Mouse (Mus musculus) bone marrow, adult 2 months (tissue): ENCODE data around the gene Terf2. TPM values are rescaled to one million over a fixed set of nuclear protein-coding genes. Genes with fewer than 3 reads are reported as not detected.
"Not testable (repeated sequence)": the region's sequence is repeated elsewhere in the genome, so short reads cannot be mapped to it uniquely, and the experiment has no call there.

Source experiments
- H3K27ac ChIP-seq: fragments of 200-500 bp; 2 replicates; pipeline ENCODE4 v1.5.1; 2012; ENCODE audit warnings: low read depth, mild to moderate bottlenecking, control low read depth, inconsistent platforms, low read length; ENCODE audit not compliant: control insufficient read depth, poor library complexity, insufficient read depth
- H3K4me1 ChIP-seq: fragments of 200-500 bp; 2 replicates; pipeline ENCODE4 v1.6.1; 2011; ENCODE audit warnings: low read length; ENCODE audit not compliant: control insufficient read depth, insufficient read depth
- H3K4me3 ChIP-seq: fragments of 200-500 bp; replicated peaks from 2 replicates; pipeline ENCODE3; 2011; ENCODE audit warnings: mild to moderate bottlenecking, low read depth, low read length, control low read depth; ENCODE audit not compliant: control insufficient read depth
- CTCF ChIP-seq: fragments of 200-500 bp; IDR thresholded peaks from 2 replicates; pipeline ENCODE4 v1.5.1; 2011; ENCODE audit warnings: low read length, control low read depth; ENCODE audit not compliant: control insufficient read depth, insufficient read depth
- POLR2A ChIP-seq: fragments of 200-500 bp; IDR thresholded peaks from 2 replicates; pipeline ENCODE4 v1.6.1; 2011; ENCODE audit warnings: low read depth, mild to moderate bottlenecking, control low read depth, low read length, borderline replicate concordance; ENCODE audit not compliant: control insufficient read depth
- WGBS: fragments of 180-500 bp; shearing (Covaris S2); methylation state at CpG from one replicate; pipeline ENCODE4 v1.1.7; 2018; 5-methylcytosine and 5-hydroxymethylcytosine counted together
- polyA plus RNA-seq: library from polyadenylated mRNA; stranded (reverse); fragments of >200 nt; gene quantifications from 2 replicates; pipeline ENCODE4 v1.2.4, GENCODE M21; 2011; ENCODE audit warnings: low replicate concordance; ENCODE audit not compliant: missing spikeins, insufficient read depth, insufficient read length

The Terf2 gene
- polyA plus RNA-seq, 1 experiment = 24.7 TPM

GRCm38 (mm10) chr8:107109816-107110435 is 13.6 kb upstream of the Terf2 start:
- no peak for TF ChIP-seq CTCF
- no peak for TF ChIP-seq POLR2A

DNA sequence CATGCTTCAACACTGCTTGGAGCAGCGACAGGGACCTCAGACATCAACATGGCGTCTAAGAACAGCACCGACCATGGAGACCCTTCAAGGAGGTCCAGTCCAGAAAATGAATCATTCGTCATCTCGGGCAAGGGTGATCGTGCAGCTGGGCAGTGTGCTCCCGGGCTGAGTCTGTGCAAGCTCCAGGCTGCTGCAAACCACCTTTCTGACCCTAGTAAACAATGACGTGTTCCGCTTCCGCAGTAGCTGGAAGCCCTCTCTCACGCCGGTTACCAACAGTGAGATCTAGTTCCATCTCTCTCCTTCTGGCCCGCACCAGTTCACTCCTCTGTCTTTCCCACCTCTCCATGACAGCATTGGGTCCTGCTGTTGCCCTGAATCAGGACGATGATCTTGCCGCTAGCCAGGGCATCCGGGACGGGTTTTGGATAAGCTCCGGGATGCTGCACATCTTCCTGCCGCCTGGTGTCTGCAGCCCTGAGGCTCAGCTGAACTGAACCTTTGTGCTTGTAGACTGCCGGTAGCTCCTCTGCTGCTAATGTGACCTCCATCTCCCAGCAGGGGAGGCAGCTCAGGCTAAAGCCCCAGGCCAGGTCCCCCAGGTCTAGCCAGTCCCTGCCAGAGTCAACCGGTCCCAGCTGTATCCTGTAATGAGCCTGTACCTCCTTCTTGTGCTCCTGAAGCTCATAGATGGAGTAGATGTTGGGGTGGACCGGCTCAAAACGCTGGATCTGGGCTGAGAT is 12.8 kb upstream of the Terf2 start:
- H3K4me3 ChIP-seq = no peak overlapping the region
- no peaks in the 10 kb centered on the region for H3K4me1 ChIP-seq
- H3K27ac ChIP-seq = no peak overlapping the region
- WGBS = 81% methylated on average over 23 of the region's 23 CpGs
- TF ChIP-seq POLR2A = no peak
- no peak for TF ChIP-seq CTCF

More at GRCm38 (mm10) chr8:107109816-107110435, 13.6 kb upstream of the Terf2 start:
- WGBS = 65% methylated on average over 5 of the region's 5 CpGs
- H3K4me1 ChIP-seq = no peaks in the 10 kb centered on the region
- no peak overlapping the region for H3K27ac ChIP-seq
- H3K4me3 ChIP-seq = no peak overlapping the region

DNA sequence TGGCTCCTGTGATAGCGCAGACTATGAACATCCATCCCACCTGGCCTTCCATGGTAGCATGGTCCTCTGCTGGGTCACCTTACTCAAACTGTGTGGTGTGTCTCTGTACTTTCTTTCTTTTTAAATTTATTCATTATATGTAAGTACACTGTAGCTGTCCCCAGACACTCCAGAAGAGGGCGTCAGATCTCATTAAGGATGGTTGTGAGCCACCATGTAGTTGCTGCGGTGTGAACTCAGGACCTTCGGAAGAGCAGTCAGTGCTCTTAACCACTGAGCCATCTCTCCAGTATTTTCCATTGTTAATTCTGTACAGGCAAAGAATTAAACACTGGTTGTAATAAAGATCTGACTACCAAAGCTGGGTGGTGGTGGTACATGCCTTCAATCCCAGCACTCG is 11.7 kb upstream of the Terf2 start:
- not testable (repeated sequence) for H3K4me3 ChIP-seq
- WGBS = 90% methylated on average over 5 of the region's 5 CpGs

DNA sequence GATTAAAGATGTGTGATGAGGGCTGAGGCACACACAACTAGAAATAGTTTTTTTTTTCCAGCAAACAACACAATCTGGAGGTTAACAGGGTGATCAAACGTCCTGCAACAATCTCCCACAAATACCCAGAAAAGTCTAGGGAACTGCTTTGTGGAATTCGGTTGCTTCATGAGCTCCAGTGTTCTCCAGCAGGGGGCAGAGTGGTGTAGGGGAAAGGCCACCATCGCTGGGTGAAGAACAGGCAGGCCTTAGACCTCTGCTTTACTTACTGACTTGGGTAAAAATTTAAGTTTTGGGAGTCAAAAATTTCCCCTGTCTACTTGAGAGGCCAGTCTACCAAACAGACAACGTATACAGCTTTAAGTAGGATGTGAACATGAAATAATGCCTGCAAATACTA is 8.2 kb upstream of the Terf2 start:
- 23% methylated on average over 4 of the region's 4 CpGs for WGBS
- Histone ChIP-seq H3K4me3 (no peak overlapping the region), H3K4me1 (no peaks in the 10 kb centered on the region; the same call in 1 of the 2 replicates), H3K27ac (no peak overlapping the region)
- TF ChIP-seq CTCF (peak; percentile 75), POLR2A (no peak)

More for the DNA sequence above, 11.7 kb upstream of the Terf2 start:
- not testable (repeated sequence) for H3K27ac ChIP-seq, H3K4me1 ChIP-seq

GRCm38 (mm10) chr8:107100635-107101034 is 4.3 kb upstream of the Terf2 start:
- H3K4me1 ChIP-seq = no peaks in the 10 kb centered on the region; the same call in 1 of the 2 replicates
- no peak for TF ChIP-seq POLR2A
- no peak for TF ChIP-seq CTCF
- no peak overlapping the region for H3K27ac ChIP-seq
- WGBS = 71% methylated on average over 2 of the region's 2 CpGs
- H3K4me3 ChIP-seq = no peak overlapping the region

GRCm38 (mm10) chr8:107095717-107096365 is 506 bp downstream of the Terf2 start:
- WGBS = 2% methylated on average over 53 of the region's 53 CpGs
- Histone ChIP-seq H3K27ac (peak overlapping the region; percentile 93), H3K4me1 (peaks cover 1% of the 10 kb centered on the region), H3K4me3 (peak overlapping the region; percentile 97)
- TF ChIP-seq CTCF (no peak), POLR2A (no peak)

DNA sequence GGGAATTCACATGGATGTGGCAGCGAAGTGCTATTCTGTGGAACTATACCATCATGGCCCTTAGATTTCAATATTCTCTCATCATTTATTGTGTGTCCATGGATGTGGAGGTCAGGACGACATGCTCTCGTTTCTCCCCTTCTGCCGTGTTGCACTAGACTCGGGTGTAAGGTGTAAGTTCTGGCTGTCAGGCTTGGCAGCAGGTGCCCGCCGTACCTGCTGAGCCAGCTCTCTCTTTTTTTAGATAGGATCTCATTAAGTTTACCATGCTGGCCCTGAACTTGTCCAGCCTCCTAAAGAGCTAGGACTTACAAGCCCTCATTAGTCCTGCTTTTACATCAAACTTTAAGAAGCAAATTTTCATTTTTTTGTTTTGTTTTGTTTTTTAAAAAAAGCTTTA is 5.8 kb downstream of the Terf2 start:
- Histone ChIP-seq H3K4me1 (peaks cover 1% of the 10 kb centered on the region), H3K4me3 (no peak overlapping the region), H3K27ac (no peak overlapping the region)
- TF ChIP-seq POLR2A (no peak), CTCF (no peak)
- WGBS = 92% methylated on average over 7 of the region's 7 CpGs

- WGBS = 92% methylated on average over 5 of the region's 5 CpGs
- TF ChIP-seq POLR2A (no peak), CTCF (no peak)
- no peak overlapping the region for H3K4me3 ChIP-seq
- no peaks in the 10 kb centered on the region; the same call in 1 of the 2 replicates for H3K4me1 ChIP-seq
- H3K27ac ChIP-seq = no peak overlapping the region
These were observed 7.8 kb downstream of the Terf2 start for GRCm38 (mm10) chr8:107088526-107089063.
